Mouse (Mus musculus) liver, postnatal 0 days (tissue): ENCODE measurements around the gene Pnmt.

Experiments
- CTCF ChIP-seq: sonication (generic); IDR thresholded peaks from 2 replicates; pipeline ENCODE4 v1.5.1; 2016; ENCODE audit warnings: antibody characterized with exemption, low read depth
- EP300 ChIP-seq: IDR thresholded peaks from 2 replicates; pipeline ENCODE4 v1.6.1; 2016; ENCODE audit warnings: antibody characterized with exemption, low read depth, mild to moderate bottlenecking

GRCm38 (mm10) chr11:98392034-98392433 is 5.8 kb downstream of the Pnmt start:
- no peak for TF ChIP-seq EP300
- TF ChIP-seq CTCF = no peak
